Mouse (Mus musculus) liver, adult (tissue): ENCODE results near the gene Vmn1r218.
"Not testable (repeated sequence)": the region's sequence is repeated elsewhere in the genome, so short reads cannot be mapped to it uniquely, and the experiment has no call there.

Source experiments
- GATA4 ChIP-seq: IDR thresholded peaks from 2 replicates; pipeline ENCODE4 v1.6.1; 2014; ENCODE audit warnings: mild to moderate bottlenecking, low read length; ENCODE audit not compliant: insufficient replicate concordance

Gene Vmn1r218

GRCm38 (mm10) chr13:23133099-23133498 lies at the start of gene Vmn1r218:
Vmn1r218 (plus strand) TSS chr13:23133155.
- no peak for TF ChIP-seq GATA4

DNA sequence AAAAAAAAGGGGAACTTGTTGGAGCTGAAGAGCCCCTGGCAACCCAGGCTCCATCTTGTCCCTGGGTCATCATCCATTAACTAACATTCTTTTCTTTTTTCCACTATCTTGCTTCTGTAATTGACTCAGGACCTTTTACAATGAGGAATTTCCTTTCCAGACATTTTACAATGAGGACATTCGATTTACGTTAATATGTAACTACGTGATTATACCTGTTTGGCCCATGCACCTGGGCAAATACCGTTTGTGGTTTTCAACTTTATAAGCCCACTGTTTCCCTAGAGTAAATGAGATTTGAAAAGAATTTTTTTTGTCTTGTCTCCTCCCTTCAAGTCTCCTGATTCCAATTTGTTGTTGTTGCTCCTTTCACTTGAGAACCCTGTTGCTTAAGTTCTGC lies 38.6 kb upstream of the Vmn1r218 start:
- no peak for TF ChIP-seq GATA4

- not testable (repeated sequence) for TF ChIP-seq GATA4
These were observed 14.8 kb upstream of the Vmn1r218 start, which contains the start of gene Vmn1r217 for GRCm38 (mm10) chr13:23118126-23118525. Vmn1r217 (minus strand) TSS chr13:23118226.

- no peak for TF ChIP-seq GATA4
These were observed 12.3 kb upstream of the Vmn1r218 start for GRCm38 (mm10) chr13:23120611-23121010.

DNA sequence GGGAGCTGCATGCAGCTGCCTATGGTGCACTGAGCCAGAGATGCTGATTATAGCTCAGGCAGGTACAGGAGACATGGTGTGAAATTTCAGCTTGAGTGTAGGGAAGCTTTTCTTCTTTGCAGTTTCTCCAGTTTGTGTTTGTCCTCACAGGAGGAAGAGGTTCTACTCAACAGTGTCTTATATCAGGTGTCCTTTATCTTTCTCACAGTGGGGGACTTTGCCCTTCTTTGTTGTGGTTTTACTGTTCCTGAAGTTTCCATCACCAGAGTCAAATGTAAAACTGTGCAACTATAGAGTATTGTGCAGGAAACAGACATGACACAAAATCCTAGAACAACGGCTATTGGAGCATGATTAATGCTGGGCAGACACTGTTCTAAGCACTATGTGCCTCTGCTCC lies 546 bp downstream of the Vmn1r218 start:
- TF ChIP-seq GATA4, result no peak

GRCm38 (mm10) chr13:23138880-23139279 lies 5.9 kb downstream of the Vmn1r218 start:
- TF ChIP-seq GATA4, result no peak

DNA sequence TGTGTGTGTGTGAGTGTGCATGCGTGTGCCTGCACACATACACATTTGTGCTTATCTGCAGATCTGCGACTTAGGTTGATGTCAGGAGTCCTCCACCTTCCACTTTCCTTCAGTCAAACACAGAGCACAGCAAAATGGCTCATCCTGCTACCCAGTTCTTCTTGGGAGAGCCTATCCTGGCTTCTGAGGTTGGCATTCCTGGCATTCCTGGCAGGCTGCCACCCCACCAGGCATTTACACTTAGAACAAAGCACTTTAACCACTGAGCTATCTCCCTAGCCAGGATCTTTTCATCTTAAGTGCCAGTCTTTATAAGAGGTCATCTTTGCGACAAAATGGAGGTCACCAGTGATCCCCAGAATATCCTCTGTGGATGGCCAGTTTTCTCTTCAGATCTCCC lies 24.9 kb downstream of the Vmn1r218 start:
- no peak for TF ChIP-seq GATA4

DNA sequence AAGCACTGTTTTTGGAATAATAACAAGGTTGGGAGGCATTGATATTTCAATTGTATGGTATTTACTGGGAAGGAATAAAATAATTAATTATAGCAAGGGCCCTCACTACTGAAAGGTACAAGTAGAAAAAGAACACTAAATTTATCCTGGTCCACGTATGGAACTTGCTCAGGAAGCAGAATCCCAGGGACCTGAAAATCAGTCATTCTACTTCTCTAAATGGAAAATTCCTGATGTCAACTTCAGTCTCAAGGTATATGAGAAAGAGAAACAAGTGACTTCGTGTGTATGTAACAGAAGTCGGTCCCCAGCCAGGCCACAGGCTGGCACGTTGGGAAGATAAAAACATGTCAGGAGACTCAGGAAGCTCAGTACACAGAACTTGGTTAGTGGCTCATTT lies 26.1 kb downstream of the Vmn1r218 start, which contains the start of gene Vmn1r219:
Gene Vmn1r219, plus strand, starts transcription at position 301 of the 400 bp plus-strand sequence.
- TF ChIP-seq GATA4, result no peak

DNA sequence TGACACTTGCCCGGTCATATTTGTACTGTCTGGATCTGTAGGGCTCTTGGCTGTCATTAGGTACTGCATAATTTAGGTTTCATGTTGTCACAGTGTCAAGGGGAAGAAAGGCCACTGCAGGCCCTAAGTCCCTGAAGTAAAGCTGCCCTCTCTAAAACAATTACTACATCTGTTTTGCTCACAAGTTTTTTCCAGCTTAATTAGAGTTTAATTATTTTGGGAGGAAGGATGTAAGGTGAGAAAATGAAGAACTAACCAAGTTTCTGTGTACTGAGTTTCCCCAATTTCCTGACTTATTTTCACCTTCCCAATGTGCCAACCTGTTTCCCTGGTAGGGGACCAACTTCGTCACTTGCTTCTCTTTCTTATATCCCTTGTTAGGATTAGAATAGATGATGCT lies 54.9 kb downstream of the Vmn1r218 start, which contains the start of gene Vmn1r220:
Gene Vmn1r220, minus strand, starts transcription at position 101 of the 400 bp plus-strand sequence.
- TF ChIP-seq GATA4, result no peak
